Mouse (Mus musculus): Measurements from ENCODE around the gene Ncf1.

Ncf1 gene

DNA sequence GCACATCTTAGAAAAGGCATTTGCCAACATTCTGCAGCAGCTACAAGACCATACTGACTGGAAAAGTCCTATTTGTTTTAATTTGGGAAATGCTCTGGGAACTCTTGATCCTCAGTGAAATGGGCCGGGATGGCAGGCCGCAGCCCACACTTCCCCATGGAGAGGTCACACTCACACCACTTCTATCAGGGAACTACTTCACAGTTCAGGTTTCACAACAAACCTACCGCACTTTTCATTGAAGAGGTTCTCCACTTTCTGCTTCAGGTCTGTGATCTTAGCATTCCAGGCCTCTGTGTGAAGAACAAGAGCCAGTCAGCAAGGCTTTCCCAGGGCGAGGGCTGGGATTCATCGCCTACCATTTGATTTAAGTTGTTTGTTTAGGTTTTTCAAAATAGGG, 15.5 kb upstream of the Ncf1 start:
- no peak for DNase-seq (ENCODE audit: low spot score in 2 of 2)

DNA sequence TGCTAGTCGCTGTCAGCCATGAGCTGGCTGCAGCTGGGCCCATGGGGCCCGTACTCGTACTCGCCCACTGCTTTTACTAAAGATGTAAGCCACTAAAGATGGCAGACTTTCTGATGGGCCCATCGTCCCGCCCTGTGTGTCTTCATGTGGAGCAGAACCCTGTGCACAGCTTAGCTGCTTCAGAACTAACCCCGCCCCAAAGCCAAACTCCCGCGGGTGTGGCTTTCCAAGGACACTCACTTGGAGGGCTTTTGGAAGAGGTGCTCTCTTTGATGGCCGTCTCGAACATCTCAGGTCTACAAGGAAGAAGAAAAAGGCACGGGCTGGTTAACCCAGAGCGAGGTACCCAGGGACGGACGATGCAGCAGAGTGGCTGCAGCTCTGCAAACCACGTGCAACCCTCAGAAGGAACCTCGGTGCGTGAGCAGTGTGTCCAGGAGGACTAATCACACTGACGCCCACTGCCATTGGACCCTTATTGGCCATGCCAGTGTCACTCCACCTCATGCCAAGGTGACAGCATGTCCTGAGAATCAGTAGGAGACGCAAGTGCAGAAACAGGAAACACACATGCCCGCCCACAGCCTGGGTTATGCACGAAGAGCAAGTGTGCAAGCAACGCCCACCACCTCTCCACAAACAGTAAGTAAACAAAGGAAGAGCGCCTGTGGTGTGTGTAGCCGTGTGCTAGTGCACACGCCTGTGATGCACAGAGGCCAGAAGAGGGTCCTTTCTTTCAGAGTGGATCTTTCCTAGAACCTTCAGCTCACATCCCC, 14.4 kb upstream of the Ncf1 start:
- no peak for DNase-seq (ENCODE audit: low spot score in 2 of 2)

DNA sequence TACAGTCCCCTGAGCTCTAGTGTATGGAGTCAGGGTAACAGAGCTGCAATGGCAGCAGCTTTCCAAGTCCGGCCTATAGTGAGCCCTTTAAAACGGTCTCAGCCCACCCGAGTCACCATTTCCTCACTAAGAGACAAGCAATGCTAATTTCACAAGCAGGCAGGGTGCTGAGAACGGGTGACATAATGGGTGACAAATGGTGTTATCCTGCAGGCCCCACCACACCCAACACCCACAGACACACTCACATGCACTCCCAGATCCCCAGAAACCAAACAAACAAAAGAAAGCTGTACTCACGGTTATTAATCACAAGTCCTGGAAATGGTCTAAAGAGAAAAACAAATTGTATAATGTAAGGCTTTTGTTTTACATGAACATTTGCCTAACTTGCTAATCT, 12.4 kb upstream of the Ncf1 start:
- DNase-seq (ENCODE audit: low spot score in 2 of 2): no peak

DNA sequence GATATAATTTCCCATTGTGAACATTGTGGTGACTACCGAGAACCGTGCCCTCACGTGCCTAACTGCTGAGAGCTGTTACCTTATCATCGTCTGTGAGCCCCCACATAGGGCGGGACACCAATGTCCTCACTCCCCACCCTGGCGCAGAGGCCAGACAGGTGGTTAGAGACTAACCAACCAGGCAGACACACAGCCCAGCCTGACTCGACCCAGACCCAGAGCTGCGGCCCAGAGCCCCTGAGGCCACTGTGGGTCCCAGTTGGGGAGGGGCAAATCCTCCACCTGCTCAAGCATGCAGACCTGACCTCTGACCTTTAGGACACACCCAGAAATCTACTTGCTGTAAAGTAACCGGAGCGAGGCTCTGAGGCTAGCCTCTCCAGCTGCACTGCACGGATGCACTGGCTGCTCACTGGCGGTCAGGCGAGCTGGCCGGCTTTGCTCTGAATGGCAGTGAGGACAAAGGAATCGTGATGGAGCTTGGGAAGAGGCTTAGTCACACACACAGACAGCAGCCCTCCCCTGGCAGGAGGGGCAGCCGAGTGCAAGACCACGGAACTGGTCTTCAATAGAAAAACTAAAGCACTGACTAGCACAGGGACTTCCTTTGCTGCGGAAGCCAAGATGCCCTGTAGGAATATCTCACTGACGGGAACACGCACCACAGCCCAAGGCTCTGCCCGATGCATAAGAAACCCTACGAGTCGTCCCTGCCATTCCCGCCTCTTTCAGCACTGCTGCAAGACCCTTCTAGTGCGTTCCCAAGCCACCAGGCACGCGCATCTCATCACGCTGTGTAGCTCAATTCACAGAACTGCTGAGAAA, 8.7 kb upstream of the Ncf1 start:
- DNase-seq (ENCODE audit: low spot score in 2 of 2): no peak

DNA sequence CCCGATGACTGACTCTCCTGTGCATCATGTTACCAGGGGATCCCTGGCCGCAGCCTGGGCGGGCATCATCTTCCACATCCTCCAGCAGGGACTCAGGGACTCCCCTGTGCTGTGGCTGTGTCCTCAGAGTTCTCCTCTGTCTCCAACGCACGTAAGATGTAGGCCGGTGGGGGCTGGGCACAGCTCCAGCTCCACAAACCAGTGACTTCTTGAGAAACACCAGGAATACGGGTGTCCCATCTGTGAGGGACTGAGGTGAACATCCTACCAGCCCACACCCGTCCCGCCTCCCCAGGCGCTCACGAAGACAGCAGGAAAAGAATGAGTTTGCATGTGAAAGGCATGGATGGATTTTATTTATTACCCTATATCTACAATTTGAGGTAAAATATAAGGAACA, 8.1 kb upstream of the Ncf1 start:
- DNase-seq (ENCODE audit: low spot score in 2 of 2): no peak

DNA sequence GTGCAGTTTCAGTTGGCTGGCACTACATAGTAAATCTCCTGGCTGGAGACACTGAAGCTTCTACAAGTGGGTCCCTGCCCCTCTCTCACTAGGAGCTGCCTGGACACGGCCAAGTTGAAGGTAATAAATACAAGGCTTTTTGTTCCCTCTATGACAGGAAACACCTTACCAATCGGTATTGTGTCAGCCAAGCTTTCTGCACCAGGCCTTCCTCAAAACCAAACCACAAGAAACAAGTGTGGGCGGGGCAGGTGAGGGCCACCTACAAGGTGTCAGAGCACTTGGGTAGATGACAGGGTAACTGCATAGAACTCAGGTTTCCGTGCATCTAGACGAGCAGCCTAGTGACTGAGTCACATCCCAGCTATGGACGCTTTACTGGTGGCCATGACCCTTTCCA, 7.4 kb upstream of the Ncf1 start:
- no peak for DNase-seq (ENCODE audit: low spot score in 2 of 2)

DNA sequence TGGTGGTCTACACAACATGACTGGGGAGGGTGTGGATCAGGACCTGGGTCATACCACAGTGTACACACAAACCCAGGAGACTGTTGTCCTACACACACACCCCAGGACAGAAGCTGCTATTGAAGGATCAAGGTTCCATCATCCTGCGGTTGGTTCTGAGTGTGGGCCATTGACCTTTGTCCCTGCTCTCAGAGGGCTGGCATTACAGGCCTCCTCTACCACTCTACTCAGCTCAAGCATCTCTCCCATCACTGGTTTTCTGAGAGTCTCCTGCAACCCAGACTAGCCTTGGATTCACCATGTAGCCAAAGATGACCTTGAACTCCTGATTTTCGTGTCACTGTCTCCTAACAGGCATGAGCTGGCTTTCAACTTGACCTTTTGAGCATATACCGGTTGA, 6.8 kb upstream of the Ncf1 start:
- DNase-seq (ENCODE audit: low spot score in 2 of 2): no peak

DNA sequence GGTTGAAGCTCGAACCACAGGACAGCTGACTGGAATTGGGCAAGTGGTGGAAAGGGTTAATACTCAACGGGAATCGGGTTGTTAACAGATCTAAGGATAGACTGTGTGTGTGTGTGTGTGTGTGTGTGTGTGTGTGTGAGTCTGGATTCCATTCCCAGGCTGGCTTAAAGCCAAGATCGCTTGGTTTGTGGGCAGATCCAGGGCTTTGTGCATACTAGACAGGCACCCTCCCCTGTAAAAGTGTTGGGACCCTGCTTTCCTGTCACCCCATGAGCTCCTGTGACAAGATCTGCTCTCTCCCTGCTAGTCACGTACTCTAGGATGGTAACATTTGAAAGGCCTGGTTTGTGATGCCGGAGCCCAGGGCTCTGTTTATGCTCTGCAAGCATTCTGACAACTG, 5.7 kb upstream of the Ncf1 start:
- no peak for DNase-seq (ENCODE audit: low spot score in 2 of 2)

DNA sequence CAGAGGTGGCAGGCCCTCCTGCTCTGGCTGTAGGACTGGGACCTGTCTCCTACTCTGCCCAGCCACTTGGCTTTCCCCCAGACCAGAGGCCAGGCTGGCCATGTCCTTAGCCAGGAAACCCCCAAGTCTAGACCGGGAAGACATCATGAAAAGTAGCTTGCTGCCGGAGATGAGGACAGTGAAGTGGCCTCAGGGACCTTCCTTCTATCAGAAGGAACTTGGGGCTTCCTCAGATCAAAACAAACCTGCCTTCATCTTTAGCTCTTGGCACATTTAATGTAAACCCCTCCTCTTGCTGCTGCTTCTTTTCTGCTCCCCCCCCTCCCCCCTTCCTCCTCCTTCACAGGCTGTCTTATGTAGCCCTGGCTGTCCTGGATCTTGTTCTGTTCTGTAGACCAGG, 4.8 kb upstream of the Ncf1 start:
- no peak for DNase-seq (ENCODE audit: low spot score in 2 of 2)

DNA sequence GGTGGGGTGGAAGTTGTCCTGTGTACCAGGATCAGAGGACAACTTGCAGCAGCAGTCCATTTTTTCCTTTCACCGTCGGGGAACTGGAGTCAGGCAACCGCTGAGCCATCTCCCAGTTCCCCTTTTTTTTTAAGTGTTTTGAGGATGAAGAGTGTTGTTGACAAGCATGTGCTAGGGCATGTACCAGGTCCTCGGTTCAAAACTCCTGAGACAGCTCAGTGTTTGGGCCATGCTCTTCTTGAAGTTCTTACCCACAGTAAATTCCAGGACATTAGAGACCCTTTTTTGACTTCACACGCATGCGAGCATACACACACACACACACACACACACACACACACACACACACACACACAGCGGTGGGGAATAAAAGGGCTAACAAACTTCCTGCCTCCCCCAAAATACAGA, 3.8 kb upstream of the Ncf1 start:
- no peak for DNase-seq (ENCODE audit: low spot score in 2 of 2)

DNA sequence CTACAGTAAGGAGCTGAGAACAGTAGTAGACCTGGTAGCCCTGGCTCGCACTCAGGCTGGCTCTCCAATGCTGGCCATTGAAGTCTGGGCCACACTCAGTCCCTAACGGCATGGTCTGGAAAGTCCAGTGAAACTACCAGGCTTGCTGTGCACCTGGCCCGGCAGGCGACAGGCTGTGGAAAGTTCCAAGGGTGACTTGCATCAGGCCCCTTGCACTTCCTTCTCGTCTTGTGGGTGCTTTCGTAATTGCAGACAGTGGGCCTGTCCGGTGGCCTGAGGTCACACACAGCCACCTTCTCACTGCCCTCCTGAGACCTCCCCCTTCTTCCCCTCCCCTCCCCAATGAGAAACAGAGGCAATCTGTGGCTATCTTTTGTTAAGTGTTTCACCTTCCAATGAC, 3.1 kb upstream of the Ncf1 start:
- DNase-seq (ENCODE audit: low spot score in 2 of 2): peak in 1 of 2 experiments; percentile 44

DNA sequence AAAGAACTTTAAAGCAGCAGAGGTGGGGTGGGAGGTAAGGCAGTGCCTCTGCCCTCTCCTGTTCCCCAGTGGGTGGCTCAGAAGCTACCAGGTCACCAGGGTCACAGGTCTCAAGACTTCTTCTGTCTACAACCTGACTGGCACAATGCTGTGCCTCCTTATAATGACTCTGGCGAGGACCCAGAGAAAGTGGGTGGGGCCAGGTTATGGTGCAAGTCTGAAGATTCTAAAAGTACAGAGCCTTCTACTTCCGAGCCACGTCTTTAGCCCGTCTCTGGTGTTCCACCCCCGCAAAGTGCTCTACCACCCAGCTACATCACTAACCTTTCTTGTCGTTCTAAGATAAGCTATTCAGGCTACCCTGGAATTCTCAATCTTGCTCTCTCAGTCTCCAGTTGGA, 2.7 kb upstream of the Ncf1 start:
- DNase-seq (ENCODE audit: low spot score in 2 of 2): no peak

DNA sequence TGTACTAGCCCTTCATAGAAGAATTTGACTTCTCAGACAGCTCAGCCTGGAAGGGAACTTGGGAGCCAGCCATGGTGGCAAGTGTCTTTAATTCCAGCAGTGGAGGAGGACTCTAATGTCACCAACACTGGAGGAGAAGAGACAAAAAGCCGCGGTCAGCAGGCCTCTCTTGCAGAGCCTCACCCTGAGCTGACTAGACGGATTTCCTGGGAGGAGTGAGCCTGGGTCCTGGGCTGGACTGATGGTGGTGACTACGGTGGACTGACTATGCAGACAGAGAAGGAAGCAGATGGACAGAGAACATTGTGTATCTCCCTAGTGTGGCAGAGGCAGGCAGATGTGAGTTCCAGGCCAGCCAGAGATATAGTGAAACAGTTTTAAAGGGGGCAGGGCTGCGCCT, 2.0 kb upstream of the Ncf1 start:
- no peak for DNase-seq (ENCODE audit: low spot score in 2 of 2)

DNA sequence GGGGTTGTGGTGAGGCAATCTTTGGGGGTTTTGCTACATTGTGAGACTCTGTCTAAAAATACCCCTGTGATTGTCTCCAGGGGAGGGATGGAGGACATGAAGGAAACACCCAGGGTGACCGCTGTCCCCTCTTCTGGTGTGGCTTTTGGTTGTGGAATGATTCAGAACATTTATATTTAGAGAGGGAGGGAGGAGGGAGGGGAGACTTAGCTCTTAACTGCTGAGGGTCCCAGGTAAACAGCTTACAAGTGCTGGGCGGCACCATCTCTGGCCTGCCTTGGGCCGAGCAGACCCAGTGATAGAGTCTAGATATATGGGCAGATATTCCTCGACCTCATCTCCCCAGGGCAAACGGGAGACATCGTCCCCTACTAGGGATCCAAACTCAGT, 1.2 kb downstream of the Ncf1 start:
- no peak for DNase-seq (ENCODE audit: low spot score in 2 of 2)

DNA sequence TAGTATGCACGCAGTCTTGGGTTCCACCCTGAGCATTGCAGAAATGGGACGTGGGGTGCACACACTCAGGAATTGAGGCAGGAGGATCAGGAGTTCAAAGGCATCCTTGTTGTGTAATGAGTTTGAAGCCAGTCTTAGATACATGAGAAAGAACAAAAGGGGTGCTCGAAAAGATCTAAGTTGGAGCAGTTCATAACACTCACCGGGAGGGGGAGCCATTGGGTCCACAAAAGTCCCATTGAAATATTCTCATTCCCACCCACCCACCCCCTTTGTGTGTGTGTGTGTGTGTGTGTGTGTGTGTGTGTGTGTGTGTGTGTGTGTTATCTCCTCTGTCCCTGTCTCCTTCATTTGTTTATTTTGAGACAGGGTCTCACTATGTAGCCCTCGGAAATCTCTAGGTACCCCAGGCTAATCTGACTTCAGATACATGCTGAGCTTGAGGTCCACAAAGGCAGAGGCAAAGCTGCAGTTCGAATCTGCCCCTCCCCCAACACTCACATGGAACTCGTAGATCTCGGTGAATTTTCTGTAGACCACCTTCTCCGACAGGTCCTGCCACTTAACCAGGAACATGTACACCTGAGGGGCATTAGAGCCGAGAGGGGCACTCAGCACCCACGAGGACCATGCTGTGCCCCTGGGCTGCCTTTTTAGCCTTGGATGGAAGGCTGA, 1.7 kb downstream of the Ncf1 start:
- DNase-seq (ENCODE audit: low spot score in 2 of 2): no peak

DNA sequence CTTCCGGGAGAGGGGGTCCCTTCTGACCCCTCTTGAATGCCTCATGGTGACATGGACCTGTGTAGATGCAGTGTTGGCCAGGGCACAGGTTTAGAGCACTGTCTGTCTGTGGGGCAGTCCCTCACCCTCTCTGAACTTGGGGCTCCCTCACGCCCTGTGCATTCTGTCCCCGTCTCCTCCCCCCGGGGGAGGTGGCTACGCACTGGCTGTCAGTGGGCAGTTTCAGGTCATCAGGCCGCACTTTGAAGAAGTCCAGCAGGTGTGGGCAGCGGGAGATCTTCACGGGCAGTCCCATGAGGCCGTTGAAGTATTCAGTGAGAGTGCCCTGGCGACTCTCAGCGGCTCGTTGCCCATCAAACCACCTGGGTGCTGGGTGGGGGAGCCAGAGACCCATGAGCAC, 2.5 kb downstream of the Ncf1 start:
- DNase-seq (ENCODE audit: low spot score in 2 of 2): no peak

DNA sequence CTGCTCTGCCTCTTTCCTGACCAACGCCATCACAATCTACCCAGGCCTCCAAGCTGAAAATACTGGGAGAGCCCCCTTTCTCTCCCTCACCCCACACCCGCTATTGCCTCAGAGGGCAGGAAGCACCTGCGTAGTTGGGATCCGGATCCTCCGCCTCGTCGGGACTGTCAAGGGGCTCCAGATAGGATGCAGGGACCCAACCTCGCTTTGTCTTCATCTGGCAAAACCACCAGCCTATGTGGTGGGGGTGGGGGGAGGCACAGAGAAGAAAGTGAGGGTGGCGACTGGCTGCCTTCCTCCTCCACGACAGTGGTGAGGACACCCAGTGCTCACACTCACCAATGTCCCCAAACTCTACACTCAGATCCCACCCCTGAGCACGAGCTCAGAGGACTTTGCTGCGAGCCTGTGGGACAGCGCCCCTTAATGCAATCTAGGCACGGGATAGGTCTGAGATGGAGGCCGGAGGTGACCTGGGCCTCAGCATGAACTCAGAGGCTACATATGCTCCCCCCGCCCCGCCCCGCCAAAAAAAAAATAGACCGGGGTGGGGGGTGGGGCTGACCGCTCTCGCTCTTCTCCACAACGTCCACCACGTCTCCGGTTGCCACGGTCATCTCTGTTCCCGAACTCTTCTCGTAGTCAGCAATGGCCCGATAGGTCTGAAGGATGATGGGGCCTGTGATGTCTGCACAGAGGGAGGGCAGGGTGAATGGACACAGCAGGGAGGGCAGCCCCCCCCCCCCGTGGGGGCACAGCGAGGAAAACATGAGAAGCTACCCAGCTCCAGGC, 4.1 kb downstream of the Ncf1 start:
- DNase-seq (ENCODE audit: low spot score in 2 of 2): no peak

DNA sequence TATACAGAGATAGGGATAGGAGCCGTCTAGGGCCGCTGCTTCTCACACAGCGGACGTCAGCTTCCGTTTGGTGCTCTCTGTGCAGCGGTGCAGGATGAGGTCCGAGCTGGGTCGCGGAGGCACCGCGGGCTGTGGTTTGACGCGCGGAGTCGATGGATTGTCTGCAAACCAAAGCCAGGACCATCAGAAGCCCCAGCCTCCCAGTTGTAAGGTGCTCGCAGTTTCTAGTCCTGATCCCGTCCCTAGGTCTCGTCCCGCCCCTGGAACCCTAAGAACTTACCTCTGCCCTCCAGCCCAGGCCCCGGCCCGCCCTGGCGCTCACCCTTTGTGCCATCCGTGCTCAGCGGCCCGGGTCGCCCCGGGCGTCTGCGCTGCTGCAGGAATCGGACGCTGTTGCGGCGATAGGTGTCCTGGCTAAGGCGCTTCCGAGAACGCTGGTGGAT, 7.7 kb downstream of the Ncf1 start:
- DNase-seq (ENCODE audit: low spot score in 2 of 2): no peak

DNA sequence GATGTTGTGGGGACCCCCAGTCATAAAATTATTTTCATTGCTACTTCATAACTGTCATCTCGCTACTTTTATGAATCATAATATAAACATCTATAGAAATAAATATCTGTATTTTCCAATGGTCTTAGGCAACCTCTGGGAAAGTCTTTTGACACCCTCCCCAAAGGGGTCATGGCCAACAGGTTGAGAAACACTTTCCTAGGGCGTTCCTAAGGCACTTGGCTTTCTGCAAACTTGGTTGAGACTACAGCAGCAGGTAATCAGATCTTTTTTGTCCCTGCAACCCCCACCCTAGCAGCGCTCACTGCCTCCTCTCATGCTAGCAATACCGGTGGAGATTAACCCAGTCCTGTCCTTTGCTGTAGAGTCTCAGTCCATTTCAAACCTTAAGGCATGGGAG, 8.1 kb downstream of the Ncf1 start:
- no peak for DNase-seq (ENCODE audit: low spot score in 2 of 2)

DNA sequence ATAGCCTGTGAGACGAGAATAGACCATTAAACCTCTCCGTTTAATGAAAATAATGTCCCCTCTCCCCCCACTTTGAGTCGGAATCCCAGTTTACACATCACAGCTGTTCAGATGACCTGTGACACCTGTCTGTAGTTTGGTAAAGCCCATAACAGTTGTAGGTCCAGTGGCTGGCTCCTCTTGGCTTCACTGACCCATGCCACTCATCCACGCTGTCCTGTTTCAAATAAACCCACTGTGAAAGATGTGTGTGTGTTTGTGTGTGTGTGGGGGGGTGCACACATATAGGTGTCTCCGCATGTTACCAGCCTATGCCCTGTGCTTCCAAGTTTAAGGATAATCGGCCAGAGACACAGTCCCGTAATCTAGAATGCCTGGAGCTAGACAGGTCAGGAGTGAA, 11.5 kb downstream of the Ncf1 start:
- no peak for DNase-seq (ENCODE audit: low spot score in 2 of 2)

DNA sequence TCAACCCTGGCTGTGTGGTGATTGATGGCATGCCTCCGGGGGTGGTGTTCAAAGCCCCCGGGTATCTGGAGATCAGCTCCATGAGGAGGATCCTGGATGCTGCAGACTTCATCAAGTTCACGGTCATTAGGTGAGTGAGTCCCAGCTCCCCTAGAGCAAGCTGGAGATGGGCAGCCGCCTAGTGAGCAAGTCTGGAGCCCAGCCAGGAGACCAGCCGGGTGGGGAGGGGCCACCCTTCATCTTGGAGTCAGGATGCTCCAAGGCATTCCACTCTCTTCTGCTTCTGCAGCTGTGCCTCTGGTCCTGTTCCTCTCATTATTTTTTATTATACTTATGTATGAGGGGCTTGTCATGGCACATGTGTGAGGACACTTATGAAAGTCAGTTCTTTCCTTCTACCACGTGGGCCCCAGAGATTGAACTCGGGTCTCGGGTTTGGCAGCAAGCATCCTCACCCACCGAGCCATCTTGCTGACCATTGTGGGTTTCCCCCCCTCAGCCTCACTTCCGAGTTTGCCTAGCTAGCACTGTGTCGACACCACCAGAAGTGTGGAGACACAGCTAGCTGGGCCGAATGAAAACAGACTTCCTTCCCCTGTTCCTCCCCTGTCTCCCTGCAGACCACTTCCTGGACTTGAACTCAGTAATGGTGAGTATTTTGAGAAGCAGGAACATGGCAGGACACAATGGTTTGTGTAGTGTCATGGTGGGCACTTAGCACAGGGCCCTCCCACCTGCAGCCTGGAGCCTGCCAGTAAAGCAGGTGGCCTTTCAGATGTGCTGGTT, 15.2 kb downstream of the Ncf1 start:
- no peak for DNase-seq (ENCODE audit: low spot score in 2 of 2)

Measured in urinary bladder, adult 18-20 months (tissue).